Mouse (Mus musculus) heart, adult 2 months (tissue): ENCODE data around the gene Tph1.

ENCODE experiments used
- CTCF ChIP-seq: fragments of 200-600 bp; IDR thresholded peaks from 2 replicates; pipeline ENCODE4 v1.8.1; 2022; ENCODE audit warnings: antibody characterized with exemption, mild to moderate bottlenecking, moderate library complexity
- EP300 ChIP-seq: fragments of 200-500 bp; IDR thresholded peaks from 2 replicates; pipeline ENCODE4 v1.6.1; 2011; ENCODE audit warnings: low read depth, low read length, control low read depth; ENCODE audit not compliant: insufficient read depth
- POLR2A ChIP-seq: fragments of 200-500 bp; IDR thresholded peaks from 2 replicates; pipeline ENCODE4 v1.6.1; 2011; ENCODE audit warnings: mild to moderate bottlenecking, low read depth, low read length, control low read depth; ENCODE audit not compliant: insufficient read depth

DNA sequence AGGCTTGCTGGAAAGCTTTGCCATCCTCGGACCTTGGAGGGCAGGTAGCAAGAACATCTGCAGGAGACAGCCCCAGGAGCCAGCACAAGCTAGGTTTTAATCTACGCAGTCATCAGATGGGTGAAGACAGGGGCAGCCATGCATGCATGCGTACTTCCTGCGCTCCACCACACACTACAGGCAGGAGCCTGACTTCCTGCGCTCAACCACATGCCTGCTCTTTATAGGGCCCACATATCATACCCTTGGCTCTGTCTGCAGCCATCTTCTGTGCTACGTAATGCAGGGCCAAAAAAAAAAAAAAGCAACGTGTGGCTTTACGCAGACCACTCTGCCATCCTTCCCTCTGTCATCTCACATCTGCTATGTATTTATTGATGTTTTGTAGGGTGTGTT lies 65.3 kb downstream of the Tph1 start:
- no peak for TF ChIP-seq CTCF
- no peak for TF ChIP-seq POLR2A
- TF ChIP-seq EP300: no peak
